Mouse (Mus musculus): ENCODE measurements at regions not wholly inside any gene's neighbourhood (a gene's known extent, or its start where the extent isn't known, plus 50 kb on each side); places are given as distances from the start of the nearest gene placed in this dataset.

- DNase-seq: no peak
Observed at GRCm38 (mm10) chr10:114083441-114083840, 718.7 kb downstream of the Trhde start.

GRCm38 (mm10) chr10:114041991-114042390 lies 760.1 kb downstream of the Trhde start:
- no peak for DNase-seq

GRCm38 (mm10) chr10:114013427-114013826 lies 788.7 kb downstream of the Trhde start:
- no peak for DNase-seq

GRCm38 (mm10) chr10:113985376-113985775 lies 816.7 kb downstream of the Trhde start:
- no peak for DNase-seq

GRCm38 (mm10) chr10:113972826-113973225 lies 829.3 kb downstream of the Trhde start:
- no peak for DNase-seq

GRCm38 (mm10) chr10:113946801-113947200 lies 855.3 kb downstream of the Trhde start:
- DNase-seq: peak; percentile 7

- DNase-seq: no peak
Observed at GRCm38 (mm10) chr10:113939524-113939923, 862.6 kb downstream of the Trhde start.

GRCm38 (mm10) chr10:113930201-113930790 lies 871.8 kb downstream of the Trhde start:
- DNase-seq: peak; percentile 20

- DNase-seq: no peak
Observed at GRCm38 (mm10) chr10:113916705-113917104, 885.4 kb downstream of the Trhde start.

GRCm38 (mm10) chr10:113902744-113903143 lies 899.4 kb downstream of the Trhde start:
- DNase-seq: no peak

- no peak for DNase-seq
Observed at GRCm38 (mm10) chr10:113874419-113875161, 927.5 kb downstream of the Trhde start.

GRCm38 (mm10) chr10:113824596-113824995 lies 895.8 kb upstream of the Atxn7l3b start:
- DNase-seq: no peak

All from right cerebral cortex, postnatal 25 days (tissue).